Mouse (Mus musculus) liver, embryonic 11.5 days (tissue): ENCODE measurements at regions not wholly inside any gene's neighbourhood (a gene's known extent, or its start where the extent isn't known, plus 50 kb on each side); places are given as distances from the start of the nearest gene placed in this dataset.
A peak's percentile ranks its signal among the peaks of the same experiment; 100 is the strongest.
"Not testable (repeated sequence)": the region's sequence is repeated elsewhere in the genome, so short reads cannot be mapped to it uniquely, and the experiment has no call there.

ENCODE experiments used
- ATAC-seq: fragments of 200-750 bp; cut with Nextera tagmentation; replicated peaks from 2 replicates; pipeline ENCODE4 v1.8.0; 2017; ENCODE audit warnings: moderate number of reproducible peaks, mild to moderate bottlenecking, moderate TSS enrichment, moderate library complexity; ENCODE audit not compliant: low FRiP score
- DNase-seq: peaks from one replicate; pipeline ENCODE4 v3.0.0-alpha.2; 2017; ENCODE audit warnings: low spot score
- H3K27ac ChIP-seq: fragments of 300-500 bp; sonication (generic); 2 replicates; pipeline ENCODE4 v1.5.1; 2014; ENCODE audit warnings: mild to moderate bottlenecking, low read depth, low read length, control low read depth
- H3K27me3 ChIP-seq: fragments of 300-500 bp; sonication (generic); replicated peaks from 2 replicates; pipeline ENCODE4 v1.6.1; 2014; ENCODE audit warnings: low read length, mixed read lengths; ENCODE audit not compliant: control insufficient read depth, insufficient read depth
- H3K36me3 ChIP-seq: fragments of 300-500 bp; sonication (generic); 2 replicates; pipeline ENCODE4 v1.6.1; 2014; ENCODE audit warnings: mild to moderate bottlenecking, low read length, moderate library complexity, mixed read lengths; ENCODE audit not compliant: control insufficient read depth, insufficient read depth
- H3K4me1 ChIP-seq: fragments of 300-500 bp; sonication (generic); replicated peaks from 2 replicates; pipeline ENCODE4 v1.6.1; 2014; ENCODE audit warnings: low read length, mixed read lengths; ENCODE audit not compliant: control insufficient read depth, insufficient read depth
- H3K4me2 ChIP-seq: fragments of 300-500 bp; sonication (generic); 2 replicates; pipeline ENCODE4 v1.6.1; 2014; ENCODE audit warnings: mild to moderate bottlenecking, control low read depth, moderate library complexity
- H3K4me3 ChIP-seq: fragments of 300-500 bp; sonication (generic); 2 replicates; pipeline ENCODE4 v1.5.1; 2014; ENCODE audit warnings: low read depth, low read length, control low read depth
- H3K9ac ChIP-seq: fragments of 300-500 bp; sonication (generic); 2 replicates; pipeline ENCODE4 v1.6.1; 2014; ENCODE audit warnings: low read depth, low read length, control low read depth
- H3K9me3 ChIP-seq: fragments of 300-500 bp; sonication (generic); 2 replicates; pipeline ENCODE4 v1.6.1; 2016; ENCODE audit warnings: low read length, inconsistent platforms, mixed read lengths; ENCODE audit not compliant: control insufficient read depth
- WGBS: fragments of 180-500 bp; shearing (Covaris S2); extraction: QIAGEN DNeasy Blood & Tissue Kit; methylation state at CpG from one replicate; pipeline ENCODE4 v1.1.7; 2014; 5-methylcytosine and 5-hydroxymethylcytosine counted together

DNA sequence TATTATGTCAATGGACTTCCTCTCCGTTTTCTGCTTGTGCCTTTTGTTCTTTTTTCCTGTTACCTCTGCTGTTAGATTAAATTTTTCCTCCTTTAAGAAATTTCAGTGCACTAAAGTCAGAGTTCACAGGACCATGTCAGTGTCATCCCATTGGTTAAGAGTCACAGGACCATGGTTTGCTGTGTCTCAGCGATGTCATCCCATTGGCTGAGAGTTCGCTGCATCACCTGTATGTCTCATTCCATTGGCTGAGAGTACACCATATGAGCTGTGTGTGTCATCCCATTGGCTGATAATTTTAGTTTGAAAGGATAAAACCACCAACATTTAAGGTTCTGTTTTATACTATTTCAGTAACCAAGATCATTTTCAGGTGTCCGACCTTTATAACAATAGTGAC, 50.7 kb upstream of the Jade1 start:
- ATAC-seq (no peak), DNase-seq (no peak)
- 92% methylated on average over 4 of the region's 4 CpGs for WGBS
- H3K4me3 ChIP-seq = no peak overlapping the region
- H3K4me2 ChIP-seq = no peak overlapping the region
- H3K4me1 ChIP-seq = no peaks in the 10 kb centered on the region
- no peak overlapping the region for H3K27ac ChIP-seq
- no peaks in the 10 kb centered on the region for H3K9me3 ChIP-seq
- H3K9ac ChIP-seq = no peak overlapping the region
- H3K36me3 ChIP-seq = no peaks in the 10 kb centered on the region
- no peaks in the 10 kb centered on the region for H3K27me3 ChIP-seq

DNA sequence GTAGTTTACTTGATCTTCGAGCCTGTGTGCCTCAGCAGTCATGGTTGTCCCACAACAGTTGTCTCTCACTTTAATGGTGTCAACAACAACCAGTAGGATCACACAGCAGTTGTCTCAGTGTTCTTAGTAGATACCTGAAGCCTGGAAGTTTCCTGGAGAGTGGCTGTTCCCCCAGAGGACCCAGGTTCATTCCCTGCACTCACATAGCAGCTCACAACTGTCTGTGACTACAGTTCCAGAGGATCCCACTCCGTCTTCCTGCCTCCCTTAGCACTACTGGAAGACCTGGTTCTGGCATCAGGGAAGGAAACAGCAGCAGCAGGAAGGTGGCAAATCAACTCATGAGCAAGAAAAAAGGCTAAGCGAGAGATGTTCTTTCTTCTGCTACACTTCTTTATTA, 53.4 kb upstream of the Jade1 start:
- H3K9me3 ChIP-seq = no peaks in the 10 kb centered on the region
- H3K4me3 ChIP-seq = no peak overlapping the region
- H3K4me1 ChIP-seq = no peaks in the 10 kb centered on the region; the same call in 1 of the 2 replicates
- 66% methylated on average over 3 of the region's 3 CpGs for WGBS
- no peak overlapping the region for H3K4me2 ChIP-seq
- H3K27ac ChIP-seq = no peak overlapping the region
- H3K9ac ChIP-seq = no peak overlapping the region
- no peaks in the 10 kb centered on the region for H3K36me3 ChIP-seq
- no peaks in the 10 kb centered on the region for H3K27me3 ChIP-seq
- ATAC-seq (no peak), DNase-seq (no peak)

DNA sequence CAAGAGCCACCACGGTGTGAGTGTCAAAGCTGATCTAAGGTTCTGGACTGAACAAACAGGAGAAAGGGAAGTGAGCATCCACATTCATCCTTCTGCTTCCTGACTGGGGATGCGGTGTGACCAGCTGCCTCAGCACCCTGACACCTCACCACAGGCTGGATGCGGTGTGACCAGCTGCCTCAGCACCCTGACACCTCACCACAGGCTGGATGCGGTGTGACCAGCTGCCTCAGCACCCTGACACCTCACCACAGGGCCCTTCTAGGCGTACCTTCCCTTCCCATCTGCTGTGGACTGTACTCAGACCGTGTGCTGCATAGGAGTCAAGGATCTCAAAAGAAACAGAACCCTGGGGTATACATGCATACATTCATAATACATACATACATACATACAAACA, 53.9 kb upstream of the Jade1 start:
- H3K9ac ChIP-seq, H3K27me3 ChIP-seq, H3K36me3 ChIP-seq, H3K4me3 ChIP-seq, DNase-seq, H3K4me1 ChIP-seq, H3K9me3 ChIP-seq, ATAC-seq, H3K4me2 ChIP-seq, H3K27ac ChIP-seq: not testable (repeated sequence)
- 39% methylated on average over 6 of the region's 6 CpGs for WGBS

DNA sequence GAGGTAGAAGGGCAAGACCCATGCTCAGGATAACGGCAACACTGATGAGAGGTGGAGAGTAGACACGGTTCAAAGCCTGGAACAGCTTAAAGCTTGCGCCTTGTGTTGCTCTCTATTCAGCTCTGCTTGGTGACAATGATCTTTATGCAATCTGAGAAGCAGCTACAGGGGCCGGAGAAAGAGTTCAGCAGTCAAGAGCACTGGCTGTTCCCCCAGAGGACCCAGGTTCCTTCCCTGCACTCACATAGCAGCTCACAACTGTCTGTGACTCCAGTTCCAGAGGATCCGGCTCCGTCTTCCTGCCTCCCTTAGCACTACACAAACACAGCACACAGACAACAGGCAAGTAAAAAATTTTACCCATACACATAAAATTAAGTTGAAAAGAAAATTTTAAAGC, 54.4 kb upstream of the Jade1 start:
- Histone ChIP-seq H3K4me2 (no peak overlapping the region), H3K27me3 (no peaks in the 10 kb centered on the region), H3K4me1 (no peaks in the 10 kb centered on the region; the same call in 1 of the 2 replicates), H3K36me3 (no peaks in the 10 kb centered on the region), H3K9ac (no peak overlapping the region), H3K4me3 (no peak overlapping the region), H3K9me3 (no peaks in the 10 kb centered on the region), H3K27ac (no peak overlapping the region)
- 72% methylated on average over 6 of the region's 6 CpGs for WGBS
- DNase-seq (no peak), ATAC-seq (no peak)

DNA sequence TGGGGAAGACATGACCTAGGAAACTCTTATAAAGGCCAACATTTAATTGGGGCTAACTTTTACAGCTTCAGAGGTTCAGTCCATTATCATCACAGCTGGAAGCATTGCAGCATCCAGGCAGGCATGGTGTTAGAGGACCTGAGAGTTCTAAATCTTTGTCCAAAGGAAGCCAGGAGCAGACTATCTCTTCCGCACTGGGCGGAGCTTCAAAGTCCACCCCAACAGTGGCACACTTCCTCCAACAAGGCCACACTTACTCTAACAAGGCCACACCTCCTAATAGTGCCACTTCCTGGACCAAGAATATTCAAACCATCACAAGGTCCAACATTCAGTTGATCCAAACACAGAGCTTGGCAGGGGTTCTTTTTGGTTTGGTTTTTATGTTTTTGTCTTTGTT, 55.9 kb upstream of the Jade1 start:
- Histone ChIP-seq H3K9ac (no peak overlapping the region), H3K4me3 (no peak overlapping the region), H3K36me3 (no peaks in the 10 kb centered on the region), H3K27ac (no peak overlapping the region), H3K27me3 (no peaks in the 10 kb centered on the region), H3K9me3 (no peaks in the 10 kb centered on the region), H3K4me2 (no peak overlapping the region), H3K4me1 (no peaks in the 10 kb centered on the region; the same call in 1 of the 2 replicates)
- no peak for DNase-seq
- no peak for ATAC-seq
- 84% methylated on average over 2 of the region's 2 CpGs for WGBS

DNA sequence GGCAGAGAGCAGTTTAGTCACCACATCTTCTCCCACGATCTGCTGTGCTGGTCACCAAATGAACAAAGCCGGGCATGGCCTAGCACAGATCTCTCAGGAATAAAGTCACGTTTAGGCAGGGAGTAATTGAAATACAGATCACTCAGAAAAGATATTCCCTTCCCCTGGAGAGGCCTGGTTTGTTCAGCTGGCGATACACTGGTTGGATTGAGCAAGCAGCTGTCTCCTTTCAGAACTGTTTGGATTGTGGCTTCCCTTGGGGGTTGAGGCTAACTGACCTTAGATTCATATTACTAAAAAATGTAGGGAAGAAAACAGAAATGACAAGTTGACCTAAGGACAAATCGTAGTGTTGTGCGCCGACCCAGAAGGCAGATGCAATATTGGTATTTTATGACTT, 56.7 kb upstream of the Jade1 start:
- Histone ChIP-seq H3K9ac (no peak overlapping the region), H3K4me2 (no peak overlapping the region), H3K27ac (no peak overlapping the region), H3K4me1 (no peaks in the 10 kb centered on the region; the same call in 1 of the 2 replicates), H3K9me3 (no peaks in the 10 kb centered on the region), H3K27me3 (no peaks in the 10 kb centered on the region), H3K4me3 (no peak overlapping the region), H3K36me3 (no peaks in the 10 kb centered on the region)
- ATAC-seq (no peak), DNase-seq (no peak)
- 81% methylated on average over 7 of the region's 7 CpGs for WGBS

DNA sequence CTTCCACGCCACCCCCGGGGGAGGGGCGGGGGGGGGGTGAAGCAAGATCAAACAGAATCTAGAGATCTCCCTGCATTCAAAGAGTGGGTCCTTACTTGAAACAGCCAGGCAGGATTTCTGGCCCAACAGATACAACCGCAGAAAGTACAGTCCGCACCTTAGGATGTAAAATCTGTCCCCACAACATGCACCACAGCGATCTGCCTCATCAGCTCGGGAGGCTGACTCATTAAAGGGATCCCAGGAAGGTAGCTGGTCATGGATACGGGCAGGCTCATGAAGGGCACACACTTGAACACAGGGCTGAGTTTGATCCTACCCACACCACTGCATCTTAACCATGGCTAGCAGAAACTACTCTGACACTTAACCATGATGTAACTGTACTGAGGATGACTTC, 57.8 kb upstream of the Jade1 start:
- WGBS = 65% methylated on average over 7 of the region's 8 CpGs
- H3K27me3 ChIP-seq = no peaks in the 10 kb centered on the region
- no peaks in the 10 kb centered on the region for H3K9me3 ChIP-seq
- no peaks in the 10 kb centered on the region for H3K36me3 ChIP-seq
- ATAC-seq = no peak
- no peaks in the 10 kb centered on the region; the same call in 1 of the 2 replicates for H3K4me1 ChIP-seq
- H3K27ac ChIP-seq = no peak overlapping the region
- no peak overlapping the region for H3K4me3 ChIP-seq
- peak overlapping the region; percentile 50 for H3K4me2 ChIP-seq
- no peak for DNase-seq
- no peak overlapping the region for H3K9ac ChIP-seq

DNA sequence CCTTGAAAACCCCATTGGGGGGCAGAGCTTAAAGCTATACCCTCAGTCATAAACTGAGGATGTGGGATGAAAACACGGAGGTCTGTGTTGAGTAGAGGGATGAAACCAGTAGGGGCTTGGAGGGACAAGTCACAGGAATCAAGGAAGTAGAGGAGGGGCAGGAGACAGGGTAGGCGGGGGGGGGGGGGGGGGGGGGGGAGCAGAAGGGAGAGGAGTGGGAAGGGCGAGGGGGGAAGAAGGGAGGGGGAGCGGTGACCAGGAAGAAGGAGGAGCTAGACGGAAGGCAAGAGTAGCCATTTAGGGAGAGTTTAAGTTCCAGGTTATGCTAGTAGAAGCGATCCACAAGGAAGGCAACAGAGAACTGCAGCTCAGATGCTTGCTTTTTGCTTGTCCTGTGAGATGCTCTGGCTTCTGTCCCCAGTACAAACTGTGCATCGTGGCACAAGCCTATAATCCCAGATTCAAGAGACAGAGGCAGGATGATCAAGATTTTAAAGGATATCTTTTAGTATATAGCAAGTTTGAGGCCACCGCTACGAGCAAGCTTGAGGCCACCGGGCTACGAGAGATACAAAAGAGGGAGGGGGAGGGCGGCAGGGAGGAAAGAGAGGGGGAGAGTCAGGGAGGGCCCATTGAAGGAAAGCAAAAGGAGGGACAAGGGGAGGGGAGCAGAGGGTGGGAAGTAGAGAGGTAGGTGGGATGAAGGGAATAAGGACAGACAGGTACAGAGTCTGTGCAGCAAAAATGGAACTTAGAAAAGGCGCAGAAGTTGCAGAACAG, 58.4 kb upstream of the Jade1 start:
- 35% methylated on average over 12 of the region's 13 CpGs for WGBS
- Histone ChIP-seq H3K36me3 (no peaks in the 10 kb centered on the region), H3K4me2 (peak overlapping the region; percentile 50), H3K27ac (no peak overlapping the region), H3K9ac (no peak overlapping the region), H3K4me1 (no peaks in the 10 kb centered on the region; the same call in 1 of the 2 replicates), H3K27me3 (no peaks in the 10 kb centered on the region), H3K4me3 (no peak overlapping the region), H3K9me3 (no peaks in the 10 kb centered on the region)
- ATAC-seq = no peak
- DNase-seq = no peak

DNA sequence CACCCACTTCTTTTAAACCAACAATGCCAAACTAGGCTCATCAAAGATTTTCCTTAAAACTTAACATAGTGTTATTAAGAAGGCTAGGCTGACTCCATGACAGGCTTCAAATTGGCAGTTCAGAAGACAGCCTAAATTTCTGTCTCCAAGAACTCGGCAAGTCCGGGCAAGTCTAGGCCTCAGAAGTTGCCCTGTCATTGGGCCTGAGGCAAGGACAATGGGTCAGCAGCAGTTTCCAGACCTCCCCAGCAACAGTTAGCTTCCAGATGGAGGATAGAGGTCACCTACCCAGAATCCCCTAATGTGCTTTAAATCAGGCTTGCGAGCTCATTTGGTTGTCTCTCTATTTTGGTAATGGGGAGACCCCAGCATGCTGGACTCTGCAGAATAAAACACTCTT, 59.6 kb upstream of the Jade1 start:
- H3K9me3 ChIP-seq = no peaks in the 10 kb centered on the region

More for the DNA sequence above, 59.6 kb upstream of the Jade1 start:
- DNase-seq = no peak
- H3K4me1 ChIP-seq = no peaks in the 10 kb centered on the region; the same call in 1 of the 2 replicates
- no peaks in the 10 kb centered on the region for H3K27me3 ChIP-seq
- no peak overlapping the region for H3K27ac ChIP-seq
- ATAC-seq = no peak
- H3K4me2 ChIP-seq = no peak overlapping the region
- H3K4me3 ChIP-seq = no peak overlapping the region
- no peak overlapping the region for H3K9ac ChIP-seq
- 79% methylated on average over 3 of the region's 3 CpGs for WGBS
- no peaks in the 10 kb centered on the region for H3K36me3 ChIP-seq
